Mouse (Mus musculus) forebrain, embryonic 14.5 days (tissue): ENCODE measurements at regions not wholly inside any gene's neighbourhood (a gene's known extent, or its start where the extent isn't known, plus 50 kb on each side); places are given as distances from the start of the nearest gene placed in this dataset.
A peak's percentile ranks its signal among the peaks of the same experiment; 100 is the strongest.

ENCODE experiments used
- ATAC-seq: fragments of 200-750 bp; cut with Nextera tagmentation; 2 replicates; pipeline ENCODE4 v1.8.0; 2017; ENCODE audit warnings: mild to moderate bottlenecking, moderate library complexity
- DNase-seq: peaks from one replicate; pipeline ENCODE4 v3.0.0-alpha.2; 2015; ENCODE audit warnings: low spot score
- H3K27ac ChIP-seq: fragments of 300-500 bp; sonication (generic); 2 replicates; pipeline ENCODE4 v1.5.1; 2014; ENCODE audit warnings: low read depth, mild to moderate bottlenecking, control low read depth, low read length, moderate library complexity
- H3K27me3 ChIP-seq: fragments of 300-500 bp; sonication (generic); replicated peaks from 2 replicates; pipeline ENCODE4 v1.6.1; 2014; ENCODE audit warnings: low read length, control low read depth, mixed read lengths; ENCODE audit not compliant: control insufficient read depth, insufficient read depth
- H3K36me3 ChIP-seq: fragments of 300-500 bp; sonication (generic); 2 replicates; pipeline ENCODE4 v1.6.1; 2014; ENCODE audit warnings: low read length, control low read depth; ENCODE audit not compliant: control insufficient read depth, insufficient read depth
- H3K4me1 ChIP-seq: fragments of 300-500 bp; sonication (generic); 2 replicates; pipeline ENCODE4 v1.6.1; 2014; ENCODE audit warnings: antibody characterized with exemption, low read length, control low read depth; ENCODE audit not compliant: control insufficient read depth, insufficient read depth
- H3K4me2 ChIP-seq: fragments of 300-500 bp; sonication (generic); 2 replicates; pipeline ENCODE4 v1.6.1; 2014; ENCODE audit warnings: mild to moderate bottlenecking, control low read depth, low read length
- H3K4me3 ChIP-seq: fragments of 300-500 bp; sonication (generic); 2 replicates; pipeline ENCODE4 v1.5.1; 2014; ENCODE audit warnings: low read depth, low read length, control low read depth
- H3K9ac ChIP-seq: fragments of 300-500 bp; sonication (generic); 2 replicates; pipeline ENCODE4 v1.6.1; 2014; ENCODE audit warnings: mild to moderate bottlenecking, low read length, control low read depth, moderate library complexity
- H3K9me3 ChIP-seq: fragments of 300-500 bp; sonication (generic); replicated peaks from 2 replicates; pipeline ENCODE4 v1.6.1; 2016; ENCODE audit warnings: low read length, control low read depth, mixed read lengths; ENCODE audit not compliant: control insufficient read depth
- WGBS: fragments of 180-500 bp; shearing (Covaris S2); extraction: QIAGEN DNeasy Blood & Tissue Kit; methylation state at CpG from one replicate; pipeline ENCODE4 v1.1.7; 2014; 5-methylcytosine and 5-hydroxymethylcytosine counted together

DNA sequence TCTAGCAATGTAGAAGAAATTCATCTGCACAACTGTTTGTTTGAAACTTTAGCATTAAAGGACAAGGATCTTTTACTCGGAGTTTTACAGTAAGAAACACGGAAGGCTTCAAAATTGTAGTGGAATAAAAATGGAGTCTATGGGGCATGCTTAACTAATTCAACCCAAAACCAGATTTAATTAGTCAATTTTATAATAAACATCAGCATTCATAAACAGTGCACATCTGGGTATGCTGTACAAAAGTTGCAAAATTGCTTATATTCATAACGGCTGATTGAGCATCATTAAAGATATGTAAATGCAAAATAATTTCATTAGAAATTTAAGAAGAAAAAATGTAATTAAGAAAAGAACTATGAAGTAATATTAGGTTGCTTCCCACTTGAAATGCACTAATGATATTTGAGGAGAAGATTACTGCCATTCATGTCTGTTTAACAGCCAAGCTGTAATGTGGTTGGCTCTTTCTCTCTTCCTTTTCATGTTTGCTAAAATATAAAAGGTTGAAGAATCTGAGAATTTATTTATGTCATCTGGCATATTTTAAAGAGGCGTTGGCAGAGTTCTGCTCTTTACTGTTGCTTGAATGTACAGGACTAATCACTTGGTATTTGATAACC, 1037.3 kb downstream of the Fam181b start:
- no peak overlapping the region for H3K4me2 ChIP-seq
- no peak overlapping the region for H3K9ac ChIP-seq
- peak; percentile 31 for DNase-seq
- H3K9me3 ChIP-seq, result no peaks in the 10 kb centered on the region
- H3K27ac ChIP-seq, result no peak overlapping the region
- H3K27me3 ChIP-seq, result no peaks in the 10 kb centered on the region
- H3K4me1 ChIP-seq, result no peaks in the 10 kb centered on the region
- WGBS, result 81% methylated on average over 4 of the region's 4 CpGs
- ATAC-seq, result peak; percentile 72
- no peaks in the 10 kb centered on the region for H3K36me3 ChIP-seq
- no peak overlapping the region for H3K4me3 ChIP-seq

DNA sequence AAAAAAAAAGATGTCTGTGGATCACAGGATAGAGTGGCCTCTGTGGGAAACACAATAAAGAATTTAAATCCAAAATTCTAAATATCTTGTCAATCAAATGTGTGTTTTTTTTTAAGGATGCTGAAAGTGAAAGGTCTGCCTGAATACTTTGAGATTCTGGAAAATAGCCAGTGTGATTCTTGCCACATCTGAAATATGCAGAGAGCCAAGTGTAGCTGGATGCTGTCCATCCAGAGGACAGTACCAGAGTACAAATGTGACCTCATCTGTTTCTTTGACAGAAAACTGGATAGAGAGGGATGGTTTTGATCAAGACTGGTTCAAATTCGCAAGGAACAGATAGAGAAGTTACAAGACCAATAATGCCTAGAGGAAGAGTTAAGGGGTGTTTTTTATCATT, 1044.1 kb downstream of the Fam181b start:
- DNase-seq, result no peak
- no peak overlapping the region for H3K4me2 ChIP-seq
- 79% methylated on average over 1 of the region's 1 CpGs for WGBS
- no peak overlapping the region for H3K4me3 ChIP-seq
- H3K27ac ChIP-seq, result no peak overlapping the region
- no peaks in the 10 kb centered on the region for H3K9me3 ChIP-seq
- H3K9ac ChIP-seq, result no peak overlapping the region
- H3K36me3 ChIP-seq, result no peaks in the 10 kb centered on the region
- H3K27me3 ChIP-seq, result no peaks in the 10 kb centered on the region
- ATAC-seq, result no peak
- no peaks in the 10 kb centered on the region for H3K4me1 ChIP-seq

DNA sequence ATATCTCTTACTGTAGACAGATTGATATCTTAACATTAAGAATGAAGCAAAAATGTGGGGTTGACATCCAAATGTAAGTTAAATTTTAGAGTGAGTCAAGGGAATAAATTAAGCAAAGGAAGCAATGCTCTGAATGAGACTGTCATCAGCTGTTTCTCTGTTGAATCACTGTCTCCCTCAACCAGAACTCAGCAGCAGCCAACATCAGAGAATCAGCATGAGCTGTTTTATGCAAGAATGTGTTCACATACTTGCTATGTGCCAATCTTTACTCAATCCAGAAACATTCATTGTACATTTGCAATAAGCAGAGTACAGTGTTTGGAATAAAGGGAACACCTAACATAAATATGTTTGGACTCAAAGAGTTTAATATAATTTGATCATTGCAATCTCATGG, 1074.6 kb downstream of the Fam181b start:
- no peak overlapping the region for H3K27ac ChIP-seq

DNA sequence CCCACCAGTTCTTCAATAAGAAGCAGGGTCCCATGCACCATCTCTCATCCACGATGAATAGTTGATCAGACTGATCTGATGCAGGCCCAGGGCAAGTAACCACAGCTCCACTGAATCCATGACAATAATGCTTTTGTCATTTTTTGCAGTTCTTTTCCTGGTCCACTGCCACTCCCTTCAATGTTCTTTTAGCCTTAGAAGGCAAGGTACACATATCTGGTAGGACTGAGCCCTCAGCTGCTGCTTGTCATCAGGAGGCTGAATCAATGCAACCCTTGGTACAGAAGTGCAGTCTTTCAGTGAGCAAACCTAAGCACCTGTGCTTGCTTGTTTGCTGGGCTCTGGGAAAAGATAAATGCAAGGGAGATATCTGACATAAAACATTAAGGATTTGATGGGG, 1075.8 kb downstream of the Fam181b start:
- WGBS, result 74% methylated on average over 1 of the region's 1 CpGs
- Histone ChIP-seq H3K4me3 (no peak overlapping the region), H3K36me3 (no peaks in the 10 kb centered on the region)

More for the DNA sequence above, 1074.6 kb downstream of the Fam181b start:
- ATAC-seq (no peak), DNase-seq (no peak)
- Histone ChIP-seq H3K4me1 (no peaks in the 10 kb centered on the region), H3K36me3 (no peaks in the 10 kb centered on the region), H3K4me3 (no peak overlapping the region), H3K4me2 (no peak overlapping the region), H3K9me3 (no peaks in the 10 kb centered on the region), H3K9ac (no peak overlapping the region), H3K27me3 (no peaks in the 10 kb centered on the region)

DNA sequence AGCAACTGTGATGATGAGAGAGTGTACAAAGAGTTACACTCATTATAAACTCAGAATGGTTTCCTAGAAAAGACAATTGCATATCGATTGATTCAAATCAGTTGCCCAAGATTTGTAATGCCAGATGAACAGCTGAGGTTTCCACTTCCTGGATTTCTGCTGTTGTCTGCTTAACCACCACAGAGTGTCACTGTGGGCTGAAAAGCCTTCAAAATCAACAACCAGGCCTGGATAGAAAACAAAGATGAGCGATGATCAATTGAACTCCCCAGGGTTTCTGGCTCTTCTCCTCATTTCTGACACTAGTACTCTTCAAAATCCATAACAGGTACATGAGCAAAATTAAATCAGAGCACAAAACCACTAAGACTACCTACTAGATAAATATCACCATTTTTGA, 1100.4 kb downstream of the Fam181b start:
- 78% methylated on average over 2 of the region's 2 CpGs for WGBS
- H3K4me2 ChIP-seq, result no peak overlapping the region
- no peak overlapping the region for H3K4me3 ChIP-seq
- no peak overlapping the region for H3K9ac ChIP-seq
- H3K27me3 ChIP-seq, result no peaks in the 10 kb centered on the region
- no peak overlapping the region for H3K27ac ChIP-seq
- ATAC-seq, result no peak
- no peaks in the 10 kb centered on the region for H3K36me3 ChIP-seq
- H3K4me1 ChIP-seq, result no peaks in the 10 kb centered on the region
- peak; percentile 29 for DNase-seq
- no peaks in the 10 kb centered on the region for H3K9me3 ChIP-seq

More for the DNA sequence above, 1075.8 kb downstream of the Fam181b start:
- Histone ChIP-seq H3K4me2 (no peak overlapping the region), H3K9me3 (no peaks in the 10 kb centered on the region), H3K9ac (no peak overlapping the region), H3K27me3 (no peaks in the 10 kb centered on the region), H3K27ac (no peak overlapping the region), H3K4me1 (no peaks in the 10 kb centered on the region)
- no peak for ATAC-seq
- DNase-seq, result no peak

DNA sequence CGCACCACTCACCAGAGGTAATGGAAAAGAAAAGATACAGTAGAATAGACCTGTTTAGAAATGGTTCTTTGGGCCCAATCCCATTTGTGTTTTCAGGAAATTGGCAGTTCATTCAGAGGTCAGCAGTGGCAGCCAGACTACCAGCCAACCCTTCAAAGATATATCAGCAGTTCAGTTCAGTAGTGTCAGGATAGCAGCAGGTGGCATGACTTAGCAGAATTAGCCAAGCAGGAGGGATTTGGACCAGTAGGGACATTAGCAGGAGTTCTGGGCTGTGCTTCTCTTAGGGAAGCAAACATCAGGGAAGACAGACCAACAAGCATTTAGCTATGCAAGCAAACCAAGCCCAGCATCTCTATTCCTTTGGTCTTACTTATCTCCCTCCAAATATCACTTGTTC, 1132.7 kb downstream of the Fam181b start:
- Histone ChIP-seq H3K4me3 (no peak overlapping the region), H3K4me1 (no peaks in the 10 kb centered on the region), H3K4me2 (no peak overlapping the region), H3K9me3 (no peaks in the 10 kb centered on the region), H3K27ac (no peak overlapping the region), H3K36me3 (no peaks in the 10 kb centered on the region), H3K9ac (no peak overlapping the region), H3K27me3 (no peaks in the 10 kb centered on the region)
- ATAC-seq, result no peak
- no peak for DNase-seq
- WGBS, result 88% methylated on average over 1 of the region's 1 CpGs

DNA sequence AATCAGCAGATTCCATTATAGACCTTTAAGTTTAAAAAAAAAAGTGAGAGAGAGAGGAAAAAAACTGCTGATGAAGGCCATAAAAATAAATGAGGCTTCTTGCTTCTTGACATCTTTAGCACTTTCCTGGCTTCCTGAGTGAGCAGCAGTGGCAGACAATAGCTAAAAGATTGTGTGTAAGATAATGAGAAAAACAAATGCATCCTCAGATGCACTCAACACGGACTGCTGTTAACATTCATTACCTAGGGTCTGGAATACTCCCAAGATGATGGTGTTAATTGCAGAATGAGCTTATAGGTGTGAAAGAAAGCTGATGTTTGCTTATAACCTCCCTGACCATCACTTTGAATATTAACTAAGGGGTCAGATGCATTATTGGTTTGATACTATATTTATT, 1147.8 kb downstream of the Fam181b start:
- Histone ChIP-seq H3K27me3 (no peaks in the 10 kb centered on the region), H3K4me3 (no peak overlapping the region), H3K9ac (no peak overlapping the region), H3K36me3 (no peaks in the 10 kb centered on the region), H3K4me1 (no peaks in the 10 kb centered on the region), H3K27ac (no peak overlapping the region), H3K9me3 (no peaks in the 10 kb centered on the region), H3K4me2 (no peak overlapping the region)
- ATAC-seq (no peak), DNase-seq (no peak)
- WGBS, result 32% methylated on average over 1 of the region's 1 CpGs

DNA sequence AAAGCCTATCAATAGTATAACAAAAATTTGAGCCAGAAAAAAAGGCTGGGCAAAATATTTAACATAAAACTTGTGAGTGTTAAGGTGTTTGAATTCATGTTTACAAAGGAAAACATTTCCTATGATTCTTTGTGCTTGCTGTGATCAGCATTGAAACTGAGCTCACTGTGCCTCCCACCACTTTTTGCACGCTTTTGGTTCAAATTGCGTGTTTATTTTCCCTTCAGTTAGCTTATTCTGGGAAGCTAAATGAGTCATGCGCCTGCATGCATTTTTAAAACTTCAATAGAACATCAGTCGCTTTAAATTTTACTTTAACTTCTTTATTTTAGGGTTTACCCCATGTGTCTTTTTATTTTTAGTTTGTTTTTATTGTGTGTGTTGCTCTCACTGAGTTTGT, 1154.0 kb downstream of the Fam181b start:
- Histone ChIP-seq H3K27me3 (no peaks in the 10 kb centered on the region), H3K4me2 (no peak overlapping the region), H3K9ac (no peak overlapping the region), H3K4me3 (no peak overlapping the region), H3K9me3 (no peaks in the 10 kb centered on the region), H3K36me3 (no peaks in the 10 kb centered on the region), H3K4me1 (no peaks in the 10 kb centered on the region), H3K27ac (no peak overlapping the region)
- 89% methylated on average over 4 of the region's 4 CpGs for WGBS
- DNase-seq (no peak), ATAC-seq (no peak)

DNA sequence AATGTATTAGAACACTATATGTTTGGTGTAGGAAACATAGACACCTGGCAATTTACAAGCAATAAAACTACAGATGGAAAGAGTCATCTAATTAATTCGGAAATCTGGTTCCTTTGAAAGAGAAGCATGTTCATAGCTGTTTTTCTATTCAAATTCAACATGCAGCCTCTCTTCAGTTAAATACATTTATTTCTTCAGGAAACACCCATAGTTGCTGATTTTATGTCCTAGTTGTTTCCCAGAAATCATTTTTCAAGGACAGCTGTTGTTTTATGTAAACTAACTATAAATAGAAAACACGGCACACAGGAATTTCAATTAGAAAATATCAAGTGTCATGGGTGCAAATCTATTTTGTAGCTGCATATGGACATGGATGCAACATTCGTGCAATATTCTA, 1169.8 kb downstream of the Fam181b start:
- H3K9me3 ChIP-seq, result no peaks in the 10 kb centered on the region
- H3K27ac ChIP-seq, result no peak overlapping the region
- no peaks in the 10 kb centered on the region for H3K4me1 ChIP-seq
- no peaks in the 10 kb centered on the region for H3K36me3 ChIP-seq
- no peaks in the 10 kb centered on the region for H3K27me3 ChIP-seq
- H3K4me3 ChIP-seq, result no peak overlapping the region
- H3K4me2 ChIP-seq, result no peak overlapping the region
- ATAC-seq (peak; percentile 26; the same call in 1 of the 2 replicates), DNase-seq (peak; percentile 52)
- WGBS, result 67% methylated on average over 3 of the region's 3 CpGs
- no peak overlapping the region for H3K9ac ChIP-seq
